Mouse (Mus musculus) cortical plate, adult 2 months (tissue): ENCODE measurements around the gene Mrm2. TPM values are rescaled to one million over a fixed set of nuclear protein-coding genes. Genes with fewer than 3 reads are reported as not detected.

ENCODE experiments used
- H3K27ac ChIP-seq: fragments of 200-500 bp; 2 replicates; pipeline ENCODE4 v1.5.1; 2012; ENCODE audit warnings: low read length, control low read depth, inconsistent platforms; ENCODE audit not compliant: insufficient read depth
- H3K4me1 ChIP-seq: fragments of 200-500 bp; 2 replicates; pipeline ENCODE4 v1.6.1; 2011; ENCODE audit warnings: low read length; ENCODE audit not compliant: control insufficient read depth, insufficient read depth
- H3K4me3 ChIP-seq: fragments of 200-500 bp; 2 replicates; pipeline ENCODE4 v1.5.1; 2011; ENCODE audit warnings: mild to moderate bottlenecking, low read length, control low read depth; ENCODE audit not compliant: insufficient read depth
- CTCF ChIP-seq: fragments of 200-500 bp; IDR thresholded peaks from 2 replicates; pipeline ENCODE4 v1.5.1; 2011; ENCODE audit warnings: mild to moderate bottlenecking, control low read depth, low read length; ENCODE audit not compliant: insufficient read depth; ENCODE audit errors: extremely low read depth
- POLR2A ChIP-seq: fragments of 200-500 bp; IDR thresholded peaks from 2 replicates; pipeline ENCODE4 v1.6.1; 2011; ENCODE audit warnings: mild to moderate bottlenecking, low read length, control low read depth; ENCODE audit not compliant: insufficient read depth; ENCODE audit errors: extremely low read depth
- polyA plus RNA-seq: library from polyadenylated mRNA; depleted of rRNA; stranded (reverse); fragments of >200 nt; gene quantifications from 2 replicates; pipeline ENCODE4 v1.2.3, GENCODE M21; 2012

The Mrm2 gene
- polyA plus RNA-seq, 1 experiment = 13.8 TPM

DNA sequence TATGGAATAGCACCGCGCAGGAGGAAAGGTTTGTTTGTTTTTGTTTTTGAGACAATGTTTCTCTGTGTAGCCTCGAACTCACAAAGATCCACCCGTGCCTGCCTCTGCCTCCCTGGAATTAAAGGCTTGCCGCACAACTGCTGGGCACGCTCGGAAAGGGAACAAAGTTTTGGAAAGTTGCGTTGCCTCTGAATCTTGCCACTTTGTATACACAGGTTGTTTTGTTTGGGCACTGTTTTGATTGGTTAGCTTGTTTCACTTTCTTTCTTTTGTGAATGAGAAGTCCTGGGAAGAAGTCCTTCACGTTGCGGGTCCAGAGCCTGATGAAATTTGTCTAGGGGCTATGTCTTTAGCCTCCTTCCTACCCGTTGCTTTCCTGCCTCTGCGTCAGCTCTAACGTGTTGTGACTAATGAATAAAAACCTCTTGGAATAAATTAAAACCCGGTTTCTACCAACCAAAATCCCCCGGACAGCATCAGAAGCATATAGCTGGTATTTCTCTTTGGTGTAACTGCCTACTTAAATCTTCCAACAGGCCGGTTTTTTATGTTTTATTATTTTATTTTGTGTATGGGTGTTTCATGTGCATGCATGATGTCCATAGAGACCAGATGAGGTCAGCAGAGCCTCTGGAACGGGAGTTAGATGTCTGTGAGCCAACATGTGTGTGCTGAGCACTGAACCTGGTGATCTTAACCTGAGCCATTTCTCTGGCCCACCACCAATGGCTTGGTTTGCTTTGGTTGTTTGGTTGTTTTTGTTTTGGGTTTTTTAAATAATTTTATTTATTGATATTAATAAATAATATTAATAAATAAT, 9.7 kb downstream of the Mrm2 start:
- Histone ChIP-seq H3K27ac (no peak overlapping the region), H3K4me3 (peak overlapping the region; percentile 80), H3K4me1 (peaks cover 1% of the 10 kb centered on the region; the same call in 1 of the 2 replicates)
- no peak for TF ChIP-seq POLR2A
- no peak for TF ChIP-seq CTCF

DNA sequence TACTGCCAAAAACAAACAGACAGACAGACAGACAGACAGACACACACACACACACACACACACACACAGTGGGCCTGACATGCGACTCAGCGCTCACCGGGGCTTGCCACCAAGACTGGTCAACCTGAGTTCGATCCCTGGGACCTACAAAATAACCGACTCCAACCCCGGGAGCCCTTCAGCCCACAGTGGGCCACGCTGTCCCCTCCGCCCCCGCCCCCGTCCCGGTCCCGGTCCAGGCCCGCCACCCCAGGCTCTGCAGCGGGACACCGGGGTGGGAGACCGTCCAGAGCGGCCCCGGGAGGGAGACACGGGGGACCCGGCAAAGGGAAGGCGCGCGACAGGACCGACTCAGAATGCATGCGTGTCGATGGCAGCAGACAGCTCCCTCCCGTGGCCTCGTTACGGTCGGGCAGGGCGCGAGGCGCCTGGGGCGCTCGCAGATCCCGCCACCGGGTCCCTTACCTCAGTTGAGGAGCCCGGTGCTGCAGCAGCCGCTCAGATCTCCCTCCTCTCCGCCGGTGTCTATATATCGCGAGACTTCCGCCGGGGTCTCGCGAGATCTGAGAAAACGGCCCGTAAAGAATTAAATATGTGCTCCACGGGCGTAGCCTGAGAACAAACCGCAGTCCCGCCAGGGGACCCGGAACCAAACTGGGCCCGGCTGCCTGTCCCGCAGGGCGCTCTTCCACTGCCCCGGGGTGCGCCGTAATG, 10.5 kb downstream of the Mrm2 start, which contains the start of the genes Mad1l1 and Nudt1:
TSS of gene Mad1l1 (minus strand) at position 511 of the 714 bp plus-strand sequence.
TSS of gene Nudt1 (plus strand) at position 615 of the 714 bp plus-strand sequence.
- TF ChIP-seq POLR2A (peak; percentile 69), CTCF (no peak)
- H3K4me3 ChIP-seq = peak within 1 kb of the TSS; percentile 80
- H3K4me1 ChIP-seq = peaks cover 1% of the 10 kb centered on the region; the same call in 1 of the 2 replicates
- no peak within 1 kb of the TSS for H3K27ac ChIP-seq

DNA sequence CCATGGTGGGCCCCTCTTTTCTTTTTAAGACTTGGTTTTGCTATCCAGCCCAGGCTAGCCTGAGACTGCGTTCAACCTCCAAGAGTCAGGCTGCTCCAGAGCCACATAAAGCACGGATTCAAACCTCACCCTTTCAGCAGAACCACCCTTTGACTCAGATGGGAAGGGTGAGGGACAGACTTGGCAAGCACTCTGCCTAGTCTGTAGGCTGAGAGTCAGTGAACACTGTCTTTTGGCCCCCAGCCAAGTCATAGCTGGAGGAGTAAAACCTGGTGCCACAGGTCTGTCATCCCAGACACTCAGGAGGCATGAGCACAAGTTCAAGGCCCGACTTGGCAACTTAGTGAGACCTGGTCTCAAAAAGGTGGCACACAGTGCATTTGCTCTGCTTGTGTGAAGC, 15.0 kb downstream of the Mrm2 start:
- TF ChIP-seq CTCF (no peak), POLR2A (no peak)
- H3K27ac ChIP-seq = no peak overlapping the region
- H3K4me1 ChIP-seq = no peaks in the 10 kb centered on the region
- no peak overlapping the region for H3K4me3 ChIP-seq

DNA sequence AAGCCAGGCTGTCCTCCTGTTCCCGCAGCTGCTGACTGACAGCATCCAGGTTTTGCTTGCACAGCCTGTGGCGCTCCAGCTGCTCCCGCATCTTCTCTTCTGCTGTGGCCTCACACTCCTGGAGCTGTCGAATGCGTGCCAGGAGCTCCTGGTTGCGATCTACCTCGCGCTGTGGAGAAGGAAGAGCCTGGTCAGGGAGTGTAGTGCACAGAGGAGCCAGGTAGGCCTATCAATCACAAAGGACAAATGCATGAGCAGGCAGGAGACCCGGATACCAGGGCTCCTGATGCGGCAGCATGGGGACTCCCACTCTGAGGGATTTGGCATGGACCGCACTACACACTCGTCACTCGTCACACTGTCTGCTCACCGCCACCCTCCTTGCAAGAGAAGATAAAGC, 24.1 kb downstream of the Mrm2 start:
- Histone ChIP-seq H3K4me3 (no peak overlapping the region), H3K27ac (no peak overlapping the region), H3K4me1 (no peaks in the 10 kb centered on the region)
- TF ChIP-seq CTCF (no peak), POLR2A (no peak)

DNA sequence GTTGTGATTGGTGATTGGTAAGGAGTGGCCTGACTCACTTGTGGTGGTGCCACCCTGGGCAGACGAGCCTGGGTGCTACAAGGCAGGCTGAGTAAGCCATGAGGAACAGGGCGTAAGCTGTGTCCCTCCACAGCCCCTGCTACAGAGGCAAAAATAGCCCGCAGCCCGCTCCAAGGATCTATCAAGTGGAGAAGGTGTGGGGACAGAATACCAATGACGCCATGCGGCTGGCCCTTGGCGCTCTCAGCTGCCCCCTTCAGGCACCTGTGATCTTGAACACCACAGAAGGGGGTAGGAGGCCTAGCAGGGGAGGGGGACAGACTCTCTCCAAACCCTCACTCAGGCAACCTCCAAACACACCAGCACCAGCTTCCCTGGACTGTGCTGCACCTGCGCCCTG, 25.7 kb downstream of the Mrm2 start:
- Histone ChIP-seq H3K4me1 (no peaks in the 10 kb centered on the region), H3K4me3 (no peak overlapping the region), H3K27ac (no peak overlapping the region)
- no peak for TF ChIP-seq POLR2A
- TF ChIP-seq CTCF = no peak

DNA sequence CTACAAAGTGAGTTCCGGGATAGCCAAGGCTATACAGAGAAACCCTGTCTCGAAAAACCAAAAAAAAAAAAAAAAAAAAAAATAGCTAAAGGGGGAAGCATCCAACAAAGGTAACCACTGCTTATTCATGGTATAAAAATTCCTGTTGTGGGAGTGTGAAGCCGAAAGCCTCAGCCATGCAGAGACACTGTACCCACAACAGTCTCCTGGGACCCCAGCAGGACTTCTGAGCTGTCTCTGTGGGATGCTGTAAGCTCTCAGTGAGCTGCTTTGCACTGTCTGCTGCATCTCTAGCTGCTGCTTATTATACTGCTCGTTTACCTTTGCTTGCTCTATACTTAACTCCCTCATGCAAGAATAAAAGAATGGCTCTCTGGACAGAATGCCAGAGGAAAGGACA, 33.4 kb downstream of the Mrm2 start:
- TF ChIP-seq POLR2A = no peak
- no peak for TF ChIP-seq CTCF
- H3K4me3 ChIP-seq = no peak overlapping the region
- H3K27ac ChIP-seq = no peak overlapping the region
- H3K4me1 ChIP-seq = no peaks in the 10 kb centered on the region

DNA sequence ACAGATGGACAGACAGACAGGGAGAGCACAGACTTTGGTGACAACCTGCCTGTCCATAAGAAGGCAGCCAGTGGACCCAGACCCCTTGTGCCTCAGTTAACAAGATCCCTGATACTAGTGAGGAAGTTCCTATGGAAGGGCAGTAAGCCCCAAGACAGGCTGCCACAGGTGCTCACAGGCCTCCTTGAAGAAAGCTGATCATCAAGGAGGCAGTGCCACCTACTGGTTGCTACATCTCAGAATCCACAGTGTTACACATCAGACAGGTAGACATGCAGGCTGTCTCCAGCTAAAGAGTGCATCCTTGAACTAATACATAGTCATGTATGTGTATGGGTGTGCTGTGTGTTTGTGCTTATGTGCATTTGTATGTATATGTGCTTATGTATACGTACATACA, 39.5 kb downstream of the Mrm2 start:
- no peak overlapping the region for H3K4me3 ChIP-seq
- H3K4me1 ChIP-seq = peaks cover 1% of the 10 kb centered on the region; the same call in 1 of the 2 replicates
- TF ChIP-seq POLR2A = no peak
- TF ChIP-seq CTCF = peak; percentile 93
- H3K27ac ChIP-seq = no peak overlapping the region

DNA sequence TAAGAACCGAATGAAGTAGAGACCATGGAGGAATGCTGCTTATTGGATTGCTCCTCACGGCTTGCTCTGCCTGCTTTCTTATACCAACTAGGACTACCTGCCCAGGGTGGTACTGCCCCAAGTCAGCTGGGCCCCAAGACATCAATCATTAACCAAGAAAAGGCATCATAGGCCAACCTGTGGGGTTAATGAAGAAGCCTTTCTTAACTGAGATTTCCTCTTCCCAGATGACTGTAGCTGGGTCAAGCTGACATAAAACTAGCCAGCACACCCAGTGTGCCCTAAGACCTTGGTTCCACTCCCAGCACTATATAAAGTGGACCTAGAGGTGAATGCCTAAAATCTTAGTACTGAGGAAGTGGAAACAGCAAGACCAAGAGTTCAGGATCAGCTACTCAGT, 42.5 kb downstream of the Mrm2 start:
- no peak for TF ChIP-seq POLR2A
- H3K4me3 ChIP-seq = no peak overlapping the region
- no peak overlapping the region for H3K27ac ChIP-seq
- peaks cover 1% of the 10 kb centered on the region; the same call in 1 of the 2 replicates for H3K4me1 ChIP-seq

DNA sequence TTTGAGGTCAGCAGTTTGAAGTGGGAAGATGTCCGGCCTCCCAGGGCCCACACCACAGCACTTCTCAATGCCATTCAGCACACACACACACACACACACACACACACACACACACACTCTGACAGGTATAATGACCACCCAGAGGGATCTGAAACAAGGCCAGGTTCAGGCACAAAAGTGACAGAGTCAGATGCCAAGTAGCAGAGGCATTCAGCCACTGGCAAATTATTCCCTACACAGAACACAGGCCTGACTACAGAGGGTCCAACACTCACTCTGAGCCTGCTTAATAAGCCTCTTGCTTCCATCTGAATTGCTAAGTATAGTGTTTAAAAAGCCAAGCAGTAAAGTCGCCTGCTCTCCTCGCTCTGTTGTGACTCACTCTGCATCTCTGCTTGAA, 43.4 kb downstream of the Mrm2 start:
- peaks cover 3% of the 10 kb centered on the region; the same call in 1 of the 2 replicates for H3K4me1 ChIP-seq
- no peak overlapping the region for H3K4me3 ChIP-seq
- TF ChIP-seq POLR2A = no peak
- no peak for TF ChIP-seq CTCF
- no peak overlapping the region for H3K27ac ChIP-seq
